Mouse (Mus musculus): Measurements from ENCODE around the gene Slc25a13. TPM values are rescaled to one million over a fixed set of nuclear protein-coding genes. Genes with fewer than 3 reads are reported as not detected.
A peak's percentile ranks its signal among the peaks of the same experiment; 100 is the strongest.

Gene Slc25a13
- total and polyA plus RNA-seq, 3 experiments = not detected

GRCm38 (mm10) chr6:6186468-6186867 lies 30.5 kb downstream of the Slc25a13 start:
- Histone ChIP-seq H3K79me2 (replicated peaks; ENCODE audit: control insufficient read depth, extremely low read depth, insufficient read depth, poor library complexity, severe bottlenecking) (no peaks in the 10 kb centered on the region), H3K4me1 (ENCODE audit: control insufficient read depth in 1 of 2, insufficient read depth in 2 of 2) (peaks cover 3 to 10% of the 10 kb centered on the region in 2 experiments; a peak in 3 of 4 replicates), H3K27me3 (replicated peaks) (no peaks in the 10 kb centered on the region), H3K4me2 (ENCODE audit: insufficient read depth, low read depth, poor library complexity, severe bottlenecking) (peak overlapping the region; percentile 16), H3K9me3 (replicated peaks; ENCODE audit: low read length) (no peaks in the 10 kb centered on the region), H3K9ac (ENCODE audit: insufficient read depth, low read depth) (no peak overlapping the region; the same call in 1 of the 2 replicates), H3K36me3 (replicated peaks in 1 of 2; ENCODE audit: control insufficient read depth in 1 of 2, insufficient read depth in 1 of 2, low read length in 1 of 2) (no peaks in the 10 kb centered on the region), H3K4me3 (replicated peaks in 1 of 3; ENCODE audit: low read depth in 2 of 3, low read length in 2 of 3, poor library complexity in 1 of 3) (no peak overlapping the region), H3K27ac (ENCODE audit: insufficient read depth, low read depth) (no peak overlapping the region)
- TF ChIP-seq ETS1 (conservative IDR thresholded peaks at IDR 0.05; ENCODE audit: low read depth, low read length) (peak; percentile 89), IRF4 (IDR thresholded peaks at IDR 0.05; ENCODE audit: low read depth, low read length) (peak; percentile 78), MAZ (IDR thresholded peaks at IDR 0.05; ENCODE audit: low read depth, low read length) (no peak)
- DNase-seq (ENCODE audit: extremely low read depth) = peak; percentile 52
- in situ Hi-C loops (cut with MboI; ENCODE audit: low pct_ligation_motif_present, low pct_unique_long_range_greater_than_20kb, low sequenced_read_pairs) (no loop called here), dilution Hi-C loops (cut with MboI; ENCODE audit: extremely low pct_ligation_motif_present, extremely low pct_unique_long_range_greater_than_20kb, low sequenced_read_pairs) (no loop called here)

- DNase-seq (ENCODE audit: extremely low read depth) = no peak
- H3K4me2 ChIP-seq (ENCODE audit: insufficient read depth, low read depth, poor library complexity, severe bottlenecking) = no peak overlapping the region
Observed at GRCm38 (mm10) chr6:6185735-6186068, 31.3 kb downstream of the Slc25a13 start.

GRCm38 (mm10) chr6:6184921-6185734 lies 31.8 kb downstream of the Slc25a13 start:
- no peak overlapping the region for H3K4me2 ChIP-seq (ENCODE audit: insufficient read depth, low read depth, poor library complexity, severe bottlenecking)
- H3K9me3 ChIP-seq (replicated peaks; ENCODE audit: low read length) = no peaks in the 10 kb centered on the region

More at GRCm38 (mm10) chr6:6185735-6186068, 31.3 kb downstream of the Slc25a13 start:
- H3K9me3 ChIP-seq (replicated peaks; ENCODE audit: low read length) = no peaks in the 10 kb centered on the region
- no peak overlapping the region for H3K4me3 ChIP-seq (replicated peaks in 1 of 3; ENCODE audit: low read depth in 2 of 3, low read length in 2 of 3, poor library complexity in 1 of 3)
- no peaks in the 10 kb centered on the region for H3K79me2 ChIP-seq (replicated peaks; ENCODE audit: control insufficient read depth, extremely low read depth, insufficient read depth, poor library complexity, severe bottlenecking)
- no peak overlapping the region for H3K9ac ChIP-seq (ENCODE audit: insufficient read depth, low read depth)
- H3K4me1 ChIP-seq (ENCODE audit: control insufficient read depth in 1 of 2, insufficient read depth in 2 of 2) = peaks cover 3 to 10% of the 10 kb centered on the region in 2 experiments; a peak in 3 of 4 replicates
- H3K36me3 ChIP-seq (replicated peaks in 1 of 2; ENCODE audit: control insufficient read depth in 1 of 2, insufficient read depth in 1 of 2, low read length in 1 of 2) = no peaks in the 10 kb centered on the region
- TF ChIP-seq GABPA (IDR thresholded peaks at IDR 0.05; ENCODE audit: insufficient replicate concordance, low read depth, low read length) (no peak), E2F4 (IDR thresholded peaks at IDR 0.05; ENCODE audit: insufficient replicate concordance, low read depth, low read length) (no peak), RAD21 (IDR thresholded peaks at IDR 0.05; ENCODE audit: low read depth, low read length) (no peak), ZKSCAN1 (IDR thresholded peaks at IDR 0.05; ENCODE audit: borderline replicate concordance, low read depth, low read length) (no peak)
- H3K27me3 ChIP-seq (replicated peaks) = no peaks in the 10 kb centered on the region
- dilution Hi-C loops (cut with MboI; ENCODE audit: extremely low pct_ligation_motif_present, extremely low pct_unique_long_range_greater_than_20kb, low sequenced_read_pairs) = no loop called here
- in situ Hi-C loops (cut with MboI; ENCODE audit: low pct_ligation_motif_present, low pct_unique_long_range_greater_than_20kb, low sequenced_read_pairs) = no loop called here
- no peak overlapping the region for H3K27ac ChIP-seq (ENCODE audit: insufficient read depth, low read depth)

More at GRCm38 (mm10) chr6:6184921-6185734, 31.8 kb downstream of the Slc25a13 start:
- DNase-seq (ENCODE audit: extremely low read depth) = no peak
- TF ChIP-seq CHD2 (IDR thresholded peaks at IDR 0.05; ENCODE audit: low read length) = no peak
- no peak for TF ChIP-seq EP300 (IDR thresholded peaks at IDR 0.05; ENCODE audit: low read length)
- TF ChIP-seq POLR2A (IDR thresholded peaks at IDR 0.05; ENCODE audit: low read depth, low read length) = no peak
- TF ChIP-seq MYC (IDR thresholded peaks at IDR 0.05; ENCODE audit: low read depth, low read length) = no peak
- no peak for TF ChIP-seq ELF1 (IDR thresholded peaks at IDR 0.05; ENCODE audit: low read depth, low read length)
- no peak for TF ChIP-seq JUND (conservative IDR thresholded peaks at IDR 0.05; ENCODE audit: low read depth, low read length)
- TF ChIP-seq HCFC1 (IDR thresholded peaks at IDR 0.05; ENCODE audit: low read depth, low read length) = no peak
- no peak for TF ChIP-seq CTCF (conservative IDR thresholded peaks at IDR 0.05 in 1 of 2, IDR thresholded peaks at IDR 0.05 in 1 of 2; ENCODE audit: low read depth in 2 of 2, low read length in 2 of 2)
- TF ChIP-seq ETS1 (conservative IDR thresholded peaks at IDR 0.05; ENCODE audit: low read depth, low read length) = no peak
- TF ChIP-seq USF2 (conservative IDR thresholded peaks at IDR 0.05; ENCODE audit: low read depth, low read length) = no peak
- TF ChIP-seq BHLHE40 (IDR thresholded peaks at IDR 0.05; ENCODE audit: low read depth, low read length) = no peak
- TF ChIP-seq MAZ (IDR thresholded peaks at IDR 0.05; ENCODE audit: low read depth, low read length) = no peak
- TF ChIP-seq NRF1 (IDR thresholded peaks at IDR 0.05; ENCODE audit: low read depth, low read length) = no peak
- no peak for TF ChIP-seq SIN3A (IDR thresholded peaks at IDR 0.05; ENCODE audit: low read length)
- Histone ChIP-seq H3K4me1 (ENCODE audit: control insufficient read depth in 1 of 2, insufficient read depth in 2 of 2) (peaks cover 3 to 10% of the 10 kb centered on the region in 2 experiments; a peak in 3 of 4 replicates), H3K36me3 (replicated peaks in 1 of 2; ENCODE audit: control insufficient read depth in 1 of 2, insufficient read depth in 1 of 2, low read length in 1 of 2) (no peaks in the 10 kb centered on the region), H3K9ac (ENCODE audit: insufficient read depth, low read depth) (no peak overlapping the region), H3K27ac (ENCODE audit: insufficient read depth, low read depth) (no peak overlapping the region), H3K79me2 (replicated peaks; ENCODE audit: control insufficient read depth, extremely low read depth, insufficient read depth, poor library complexity, severe bottlenecking) (no peaks in the 10 kb centered on the region), H3K27me3 (replicated peaks) (no peaks in the 10 kb centered on the region), H3K4me3 (replicated peaks in 1 of 3; ENCODE audit: low read depth in 2 of 3, low read length in 2 of 3, poor library complexity in 1 of 3) (no peak overlapping the region)
- in situ Hi-C loops (cut with MboI; ENCODE audit: low pct_ligation_motif_present, low pct_unique_long_range_greater_than_20kb, low sequenced_read_pairs) = no loop called here
- dilution Hi-C loops (cut with MboI; ENCODE audit: extremely low pct_ligation_motif_present, extremely low pct_unique_long_range_greater_than_20kb, low sequenced_read_pairs) = no loop called here
